Mouse (Mus musculus) cerebellum, adult 2 months (tissue): Measurements from ENCODE around the gene Troap. TPM values are rescaled to one million over a fixed set of nuclear protein-coding genes. Genes with fewer than 3 reads are reported as not detected.

Experiments used
- DNase-seq, 2 experiments: peaks; one replicate each; pipeline ENCODE4 v3.0.0; 2021
- H3K27ac ChIP-seq: fragments of 200-500 bp; 2 replicates; pipeline ENCODE4 v1.5.1; 2012; ENCODE audit warnings: low read length, control low read depth, inconsistent platforms; ENCODE audit not compliant: insufficient read depth
- H3K27me3 ChIP-seq: fragments of 200-500 bp; 2 replicates; pipeline ENCODE4 v1.6.1; 2012; ENCODE audit warnings: inconsistent platforms, mild to moderate bottlenecking, low read length, moderate library complexity; ENCODE audit not compliant: control insufficient read depth, insufficient read depth
- H3K4me1 ChIP-seq: fragments of 200-500 bp; 2 replicates; pipeline ENCODE4 v1.6.1; 2011; ENCODE audit warnings: low read length; ENCODE audit not compliant: control insufficient read depth, insufficient read depth
- H3K4me3 ChIP-seq: fragments of 200-500 bp; replicated peaks from 2 replicates; pipeline ENCODE3; 2011; ENCODE audit warnings: mild to moderate bottlenecking, low read depth, low read length, control low read depth; ENCODE audit not compliant: insufficient read depth
- CTCF ChIP-seq: fragments of 200-500 bp; IDR thresholded peaks from 2 replicates; pipeline ENCODE4 v1.5.1; 2011; ENCODE audit warnings: low read depth, mild to moderate bottlenecking, control low read depth, low read length, moderate library complexity, borderline replicate concordance; ENCODE audit not compliant: insufficient read depth
- POLR2A ChIP-seq: fragments of 200-500 bp; IDR thresholded peaks from 2 replicates; pipeline ENCODE4 v1.6.1; 2011; ENCODE audit warnings: low read length, control low read depth, borderline replicate concordance; ENCODE audit not compliant: insufficient read depth
- WGBS: fragments of 180-500 bp; shearing (Covaris S2); methylation state at CpG from one replicate; pipeline ENCODE4 v1.1.7; 2018; 5-methylcytosine and 5-hydroxymethylcytosine counted together
- polyA plus RNA-seq: library from polyadenylated mRNA; depleted of rRNA; stranded (reverse); fragments of >200 nt; gene quantifications from 2 replicates; pipeline ENCODE4 v1.2.3, GENCODE M21; 2012

Gene Troap
- polyA plus RNA-seq, 1 experiment = 0.07 TPM

DNA sequence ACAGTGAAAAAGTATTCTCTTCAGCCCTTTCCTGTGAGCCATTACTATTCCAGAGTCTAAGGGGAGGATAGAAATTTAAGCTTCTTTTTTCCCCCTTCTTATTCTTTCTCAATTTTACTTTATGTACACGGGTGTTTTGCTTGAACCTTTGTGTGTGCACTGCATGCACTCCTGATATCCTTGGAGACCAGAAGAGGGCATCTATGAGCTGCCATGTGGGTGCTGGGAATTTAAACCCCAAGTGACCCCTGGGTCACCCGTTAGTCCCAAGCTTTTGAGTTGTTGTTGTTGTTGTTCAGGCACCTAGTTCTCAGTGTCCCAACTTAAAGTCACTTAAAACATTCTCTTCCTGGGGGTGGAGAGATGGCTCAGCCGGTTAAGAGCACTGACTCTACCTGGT lies 25.6 kb downstream of the Troap start:
- TF ChIP-seq POLR2A (no peak), CTCF (no peak)
- H3K4me3 ChIP-seq = no peak overlapping the region
- peaks cover 7% of the 10 kb centered on the region; the same call in 1 of the 2 replicates for H3K27me3 ChIP-seq
- WGBS = 61% methylated on average over 3 of the region's 3 CpGs
- H3K4me1 ChIP-seq = 0 out of 2 replicates have a peak, but pooled peaks cover 3% of the 10 kb centered on the region
- DNase-seq = no peak
- no peak overlapping the region for H3K27ac ChIP-seq

- no peak overlapping the region for H3K4me3 ChIP-seq
- 71% methylated on average over 7 of the region's 7 CpGs for WGBS
- TF ChIP-seq POLR2A = no peak
- TF ChIP-seq CTCF = no peak
- no peak for DNase-seq
- no peak overlapping the region for H3K27ac ChIP-seq
- H3K4me1 ChIP-seq = no peaks in the 10 kb centered on the region
- H3K27me3 ChIP-seq = no peaks in the 10 kb centered on the region
These were observed 30.9 kb downstream of the Troap start for GRCm38 (mm10) chr15:99105238-99105637.

- H3K27me3 ChIP-seq = no peaks in the 10 kb centered on the region
- H3K4me1 ChIP-seq = no peaks in the 10 kb centered on the region
- no peak overlapping the region for H3K4me3 ChIP-seq
- 88% methylated on average over 3 of the region's 3 CpGs for WGBS
- H3K27ac ChIP-seq = no peak overlapping the region
- TF ChIP-seq POLR2A = no peak
- TF ChIP-seq CTCF = no peak
- DNase-seq = no peak
These were observed 33.5 kb downstream of the Troap start for GRCm38 (mm10) chr15:99107866-99108265.

GRCm38 (mm10) chr15:99111139-99111538 lies 36.8 kb downstream of the Troap start:
- 88% methylated on average over 3 of the region's 3 CpGs for WGBS
- Histone ChIP-seq H3K4me1 (no peaks in the 10 kb centered on the region), H3K4me3 (no peak overlapping the region), H3K27ac (no peak overlapping the region), H3K27me3 (no peaks in the 10 kb centered on the region)
- TF ChIP-seq POLR2A = no peak
- no peak for TF ChIP-seq CTCF
- DNase-seq = no peak

DNA sequence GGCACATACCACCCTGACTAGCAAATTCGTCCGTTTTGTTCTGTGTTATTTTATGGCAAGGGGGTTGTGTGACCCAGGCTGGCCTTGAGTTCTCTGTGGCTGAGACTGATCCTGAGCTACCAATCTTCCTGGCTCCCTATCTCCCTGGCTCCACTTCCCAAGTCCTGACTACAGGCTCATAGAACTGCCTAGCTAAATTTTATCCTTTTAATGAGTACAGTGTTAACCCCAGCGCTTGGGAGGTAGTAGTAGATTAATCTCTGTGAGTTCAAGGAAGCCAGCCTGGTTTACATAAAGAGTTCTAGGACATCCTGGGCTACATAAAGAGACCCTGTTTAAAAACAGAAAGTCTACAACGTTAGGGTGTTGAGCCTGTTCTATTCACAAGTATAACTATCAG lies 37.4 kb downstream of the Troap start:
- TF ChIP-seq POLR2A = no peak
- TF ChIP-seq CTCF = no peak
- Histone ChIP-seq H3K27me3 (no peaks in the 10 kb centered on the region), H3K27ac (no peak overlapping the region), H3K4me1 (no peaks in the 10 kb centered on the region), H3K4me3 (no peak overlapping the region)
- no peak for DNase-seq
- 76% methylated on average over 4 of the region's 4 CpGs for WGBS

GRCm38 (mm10) chr15:99112843-99113395 lies 38.5 kb downstream of the Troap start:
- WGBS = 70% methylated on average over 11 of the region's 11 CpGs
- TF ChIP-seq CTCF (no peak), POLR2A (no peak)
- H3K27ac ChIP-seq = no peak overlapping the region
- no peak for DNase-seq
- H3K27me3 ChIP-seq = no peaks in the 10 kb centered on the region
- H3K4me3 ChIP-seq = no peak overlapping the region
- no peaks in the 10 kb centered on the region for H3K4me1 ChIP-seq

GRCm38 (mm10) chr15:99113396-99113975 lies 39.1 kb downstream of the Troap start:
- no peak overlapping the region for H3K27ac ChIP-seq
- DNase-seq = no peak
- TF ChIP-seq POLR2A (no peak), CTCF (peak; percentile 25; the same call in 1 of the 2 replicates)
- WGBS = 8% methylated on average over 9 of the region's 9 CpGs
- no peaks in the 10 kb centered on the region for H3K27me3 ChIP-seq
- no peak overlapping the region for H3K4me3 ChIP-seq
- no peaks in the 10 kb centered on the region for H3K4me1 ChIP-seq
